In the genomic region with DNA sequence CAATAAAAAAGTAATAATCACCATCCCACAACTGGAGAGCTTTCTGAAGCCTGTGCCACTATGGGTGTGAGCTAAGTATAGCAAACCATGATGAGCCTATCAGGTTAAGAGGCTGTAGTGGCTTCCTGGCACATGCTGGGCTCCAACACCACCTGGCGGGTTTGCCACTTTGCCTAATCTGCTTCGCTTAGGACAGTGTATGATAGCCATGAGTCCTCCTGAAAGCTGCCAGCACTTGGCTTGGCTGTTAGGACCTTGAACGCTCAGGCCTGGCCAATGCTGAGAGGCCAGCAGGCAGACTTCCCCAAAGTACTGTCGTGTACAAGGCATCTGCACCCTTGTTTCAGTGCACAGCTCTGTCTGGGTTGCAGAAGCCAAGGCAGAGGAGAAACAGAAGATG, we compare ENCODE assay signal across 15 mouse cellular contexts. TPM values are rescaled to one million over a fixed set of nuclear protein-coding genes. Genes with fewer than 3 reads are reported as not detected.
DNase-seq lines count a peak whose midpoint lies in the region; TF ChIP-seq lines count a peak whose summit lies in the region.
"Had no signal": no experiment of that assay in that cellular context is flagged by ENCODE, and none has a peak within 500 bp of the region (broad histone marks: within the 10 kb centered on the region; RNA-seq: fewer than 3 reads in every experiment).

No protein-coding gene starts in this region.

- no peak for TF ChIP-seq POLR2A in heart, adult 2 months (IDR thresholded peaks at IDR 0.05; ENCODE audit: insufficient read depth, low read depth, low read length)

- H3K27ac ChIP-seq in heart, adult 2 months, result peak overlapping the region; percentile 48
- H3K27ac ChIP-seq in heart, embryonic 10.5 days, result no peak overlapping the region
- H3K27ac ChIP-seq: embryonic facial prominence, embryonic 10.5 days; hindbrain, postnatal 0 days; layer of hippocampus, adult 2 months; lung, embryonic 15.5 days; neural tube, embryonic 13.5 days had no signal

- peaks cover 2% of the 10 kb centered on the region for H3K79me2 ChIP-seq in heart, adult 2 months (replicated peaks; ENCODE audit: control insufficient read depth, insufficient read depth, low read length)

- no peaks in the 10 kb centered on the region for H3K36me3 ChIP-seq in heart, adult 2 months (ENCODE audit: control insufficient read depth, insufficient read depth, low read length)
- peaks cover 88% of the 10 kb centered on the region for H3K36me3 ChIP-seq in heart, embryonic 10.5 days

- H3K27me3 ChIP-seq in heart, adult 2 months (ENCODE audit: control insufficient read depth, insufficient read depth, low read length), result no peaks in the 10 kb centered on the region
- H3K27me3 ChIP-seq in heart, embryonic 10.5 days (ENCODE audit: insufficient read depth, poor library complexity, severe bottlenecking), result no peaks in the 10 kb centered on the region
- H3K27me3 ChIP-seq: lung, embryonic 15.5 days; neural tube, embryonic 13.5 days; Patski had no signal

- H3K9ac ChIP-seq in heart, adult 2 months (ENCODE audit: low read depth, low read length), result no peak overlapping the region
- H3K9ac ChIP-seq: lung, embryonic 15.5 days; neural tube, embryonic 13.5 days had no signal

- TF ChIP-seq EP300 in heart, adult 2 months (IDR thresholded peaks at IDR 0.05; ENCODE audit: insufficient read depth, low read depth, low read length), result 0 out of 2 replicates have a peak, but pooled peaks have one; percentile 23

- intact Hi-C loops in heart, adult 2 months (cut with DNase I), result loop anchor here (5.0 kb wide), 1 partner anchor 159 kb away; no protein-coding TSS in a partner anchor

- H3K9me3 ChIP-seq in heart, embryonic 10.5 days, result no peaks in the 10 kb centered on the region
- H3K9me3 ChIP-seq: embryonic facial prominence, embryonic 10.5 days; lung, embryonic 15.5 days; neural tube, embryonic 13.5 days had no signal

- no peak overlapping the region for H3K4me3 ChIP-seq in heart, adult 2 months
- no peak overlapping the region for H3K4me3 ChIP-seq in heart, embryonic 10.5 days
- H3K4me3 ChIP-seq: embryonic facial prominence, embryonic 10.5 days; layer of hippocampus, adult 2 months; lung, embryonic 15.5 days; neural tube, embryonic 13.5 days had no signal

- no peaks in the 10 kb centered on the region; the same call in 1 of the 2 replicates for H3K4me1 ChIP-seq in heart, adult 2 months (ENCODE audit: control insufficient read depth, insufficient read depth, low read length)
- peaks cover 4% of the 10 kb centered on the region; the same call in 1 of the 2 replicates for H3K4me1 ChIP-seq in heart, embryonic 10.5 days
- H3K4me1 ChIP-seq: embryonic facial prominence, embryonic 10.5 days; lung, embryonic 15.5 days; neural tube, embryonic 13.5 days had no signal

- 59% methylated on average over 4 of the region's 4 CpGs for WGBS in heart, adult 2 months
- 84% methylated on average over 4 of the region's 4 CpGs for WGBS in heart, embryonic 10.5 days

- no peak for TF ChIP-seq CTCF in heart, adult 2 months (IDR thresholded peaks at IDR 0.05)

- peak; percentile 40 to 79 for DNase-seq in heart, adult 2 months
- DNase-seq in heart, embryonic 10.5 days (ENCODE audit: low spot score), result no peak
- DNase-seq in cerebellum, adult 9-11 months, result peak; percentile 78
- DNase-seq in gastrocnemius, postnatal 25 days, result peak; percentile 73
- DNase-seq in embryo, embryonic 10.5 days (ENCODE audit: low spot score), result no peak
- DNase-seq in thymus, postnatal 4 days, result no peak
- DNase-seq in kidney, postnatal 14 days, result no peak
- DNase-seq: liver; retina, postnatal 1 day had no signal

RNA-seq across cellular contexts. Expression of a gene that starts 11.9 kb away (rescaled TPM):
- 10 to 100 TPM; 20.2 to 21.5 TPM for total RNA-seq in heart, adult 2 months (2021)
- 10.9 and 11.0 TPM in 2 replicates for polyA plus RNA-seq in heart, adult 2 months (2012; rRNA removed)
- 41.7 and 58.0 TPM in 2 replicates for polyA plus RNA-seq in heart, embryonic 10.5 days (2016; fragmentation: Nextera tagmentation; extraction: Ambion mirVana)
- total RNA-seq in gastrocnemius, postnatal 25 days (2021), result 10 to 100 TPM; 32.7 to 32.9 TPM

RNA-seq across cellular contexts. Expression of a gene that starts 39.1 kb away (rescaled TPM):
- 100 to 1,000 TPM; 168 to 197 TPM for total RNA-seq in heart, adult 2 months (2021)
- 98.4 and 147 TPM in 2 replicates for polyA plus RNA-seq in heart, adult 2 months (2012; rRNA removed)
- polyA plus RNA-seq in heart, embryonic 10.5 days (2016; fragmentation: Nextera tagmentation; extraction: Ambion mirVana), result 291 and 318 TPM in 2 replicates
- 100 to 1,000 TPM; 167 to 174 TPM for total RNA-seq in gastrocnemius, postnatal 25 days (2021)

RNA-seq across cellular contexts. Expression of a gene that starts 40.5 kb away (rescaled TPM):
- under 1 TPM; 0.50 to 0.52 TPM for total RNA-seq in heart, adult 2 months (2021)
- 0.25 and 0.88 TPM in 2 replicates for polyA plus RNA-seq in heart, adult 2 months (2012; rRNA removed)
- polyA plus RNA-seq in heart, embryonic 10.5 days (2016; fragmentation: Nextera tagmentation; extraction: Ambion mirVana), result 0.49 and 0.73 TPM in 2 replicates
- under 1 TPM; 0.08 to 0.43 TPM for total RNA-seq in gastrocnemius, postnatal 25 days (2021)
- total RNA-seq: layer of hippocampus, adult 2 months had no signal

Comparison
In these comparisons a context has a peak if more than half of its experiments do, and no peak if none do; other contexts are left out.
1. DNase-seq: peak in heart, adult 2 months (2 of 2), cerebellum, adult 9-11 months (single experiment) and gastrocnemius, postnatal 25 days (single experiment); none in heart, embryonic 10.5 days (single experiment), embryo, embryonic 10.5 days (single experiment), thymus, postnatal 4 days (single experiment) and kidney, postnatal 14 days (single experiment).